Mouse (Mus musculus) embryonic facial prominence, embryonic 11.5 days (tissue): Measurements from ENCODE around the gene Cntfr. TPM values are rescaled to one million over a fixed set of nuclear protein-coding genes. Genes with fewer than 3 reads are reported as not detected.

Source experiments
- ATAC-seq: fragments of 200-750 bp; cut with Nextera tagmentation; replicated peaks from 2 replicates; pipeline ENCODE4 v1.8.0; 2017; ENCODE audit warnings: low read depth; ENCODE audit not compliant: insufficient number of reproducible peaks, low FRiP score, low TSS enrichment
- DNase-seq: peaks from one replicate; pipeline ENCODE4 v3.0.0-alpha.2; 2015; ENCODE audit warnings: low spot score
- H3K27ac ChIP-seq: fragments of 300-500 bp; sonication (generic); replicated peaks from 2 replicates; pipeline ENCODE4 v1.5.1; 2014; ENCODE audit warnings: mild to moderate bottlenecking, low read depth, low read length, control low read depth
- H3K27me3 ChIP-seq: fragments of 300-500 bp; sonication (generic); 2 replicates; pipeline ENCODE4 v1.6.1; 2014; ENCODE audit warnings: mild to moderate bottlenecking, low read length, moderate library complexity, mixed read lengths; ENCODE audit not compliant: control insufficient read depth, insufficient read depth
- H3K36me3 ChIP-seq: fragments of 300-500 bp; sonication (generic); replicated peaks from 2 replicates; pipeline ENCODE4 v1.6.1; 2014; ENCODE audit warnings: low read depth, mild to moderate bottlenecking, low read length, moderate library complexity, mixed read lengths; ENCODE audit not compliant: control insufficient read depth, insufficient read depth
- H3K4me1 ChIP-seq: fragments of 300-500 bp; sonication (generic); 2 replicates; pipeline ENCODE4 v1.6.1; 2014; ENCODE audit warnings: low read length, mixed read lengths; ENCODE audit not compliant: control insufficient read depth, insufficient read depth
- H3K4me2 ChIP-seq: fragments of 300-500 bp; sonication (generic); 2 replicates; pipeline ENCODE4 v1.6.1; 2014; ENCODE audit warnings: low read depth, mild to moderate bottlenecking, control low read depth, low read length, moderate library complexity
- H3K4me3 ChIP-seq: fragments of 300-500 bp; sonication (generic); 2 replicates; pipeline ENCODE4 v1.5.1; 2014; ENCODE audit warnings: low read depth, low read length, control low read depth
- H3K9ac ChIP-seq: fragments of 300-500 bp; sonication (generic); replicated peaks from 2 replicates; pipeline ENCODE4 v1.6.1; 2014; ENCODE audit warnings: mild to moderate bottlenecking, control low read depth, low read length
- H3K9me3 ChIP-seq: fragments of 300-500 bp; sonication (generic); replicated peaks from 2 replicates; pipeline ENCODE4 v1.6.1; 2016; ENCODE audit warnings: mild to moderate bottlenecking, low read length, inconsistent platforms, mixed read lengths; ENCODE audit not compliant: control insufficient read depth
- WGBS: fragments of 180-500 bp; shearing (Covaris S2); extraction: QIAGEN DNeasy Blood & Tissue Kit; methylation state at CpG from one replicate; pipeline ENCODE4 v1.1.7; 2014; 5-methylcytosine and 5-hydroxymethylcytosine counted together
- polyA plus RNA-seq: library from polyadenylated mRNA; unstranded; fragments of >200 nt; fragmentation: Nextera tagmentation; extraction: Ambion mirVana; gene quantifications from 2 replicates; pipeline ENCODE4 v1.2.1, GENCODE M21; 2014

The Cntfr gene
- polyA plus RNA-seq, 1 experiment from 2014 or later, result 8.8 TPM

DNA sequence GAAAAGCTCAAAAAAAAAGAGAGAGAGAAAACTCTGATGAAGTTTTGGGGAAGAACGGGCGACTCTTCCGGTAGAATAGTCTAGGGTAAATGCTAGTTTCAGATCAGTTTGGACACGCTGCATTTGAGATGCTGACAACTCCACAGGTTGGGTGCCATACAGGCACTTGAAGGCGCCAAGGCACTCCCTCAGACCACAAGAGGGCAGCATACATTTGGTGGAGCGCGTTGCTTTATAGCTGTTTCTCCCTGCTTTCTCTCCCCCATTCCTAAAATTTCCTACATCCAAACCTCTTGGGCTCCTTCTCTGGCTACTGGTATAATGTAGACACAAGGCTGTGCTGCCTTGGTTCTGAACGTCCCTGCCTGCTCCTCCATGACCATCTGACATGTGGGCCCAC is 17.4 kb upstream of the Cntfr start:
- H3K9me3 ChIP-seq, result no peaks in the 10 kb centered on the region
- H3K27me3 ChIP-seq, result no peaks in the 10 kb centered on the region
- H3K27ac ChIP-seq, result no peak overlapping the region
- ATAC-seq (no peak), DNase-seq (peak; percentile 86)
- H3K36me3 ChIP-seq, result no peaks in the 10 kb centered on the region
- peak overlapping the region; percentile 79; the same call in 1 of the 2 replicates for H3K4me3 ChIP-seq
- peaks cover 11% of the 10 kb centered on the region; the same call in 1 of the 2 replicates for H3K4me1 ChIP-seq
- WGBS, result 13% methylated on average over 8 of the region's 8 CpGs
- H3K9ac ChIP-seq, result no peak overlapping the region
- no peak overlapping the region; the same call in 1 of the 2 replicates for H3K4me2 ChIP-seq

- DNase-seq, result peak; percentile 89
- Histone ChIP-seq H3K9me3 (no peaks in the 10 kb centered on the region), H3K4me1 (peaks cover 11% of the 10 kb centered on the region; the same call in 1 of the 2 replicates), H3K27ac (peak within 1 kb of the TSS; percentile 23; the same call in 1 of the 2 replicates), H3K27me3 (no peaks in the 10 kb centered on the region), H3K36me3 (no peaks in the 10 kb centered on the region), H3K4me2 (peak within 1 kb of the TSS; percentile 80), H3K4me3 (peak within 1 kb of the TSS; percentile 79), H3K9ac (peak within 1 kb of the TSS; percentile 97)
- ATAC-seq, result peak; percentile 42
- under 1% methylated on average over 61 of the region's 61 CpGs for WGBS
Measured at GRCm38 (mm10) chr4:41713197-41714067, 16.5 kb upstream of the Cntfr start, which contains the start of gene Rpp25l. TSS of gene Rpp25l (minus strand) at chr4:41713534.

- Histone ChIP-seq H3K27ac (peak overlapping the region; percentile 23; the same call in 1 of the 2 replicates), H3K27me3 (no peaks in the 10 kb centered on the region), H3K4me3 (peak overlapping the region; percentile 79), H3K9ac (peak overlapping the region; percentile 97), H3K4me1 (peaks cover 11% of the 10 kb centered on the region; the same call in 1 of the 2 replicates), H3K9me3 (no peaks in the 10 kb centered on the region), H3K4me2 (peak overlapping the region; percentile 80), H3K36me3 (no peaks in the 10 kb centered on the region)
- ATAC-seq, result peak; percentile 6; the same call in 1 of the 2 replicates
- DNase-seq, result no peak
- WGBS, result 49% methylated on average over 31 of the region's 31 CpGs
Measured at GRCm38 (mm10) chr4:41712421-41713196, 15.7 kb upstream of the Cntfr start.

DNA sequence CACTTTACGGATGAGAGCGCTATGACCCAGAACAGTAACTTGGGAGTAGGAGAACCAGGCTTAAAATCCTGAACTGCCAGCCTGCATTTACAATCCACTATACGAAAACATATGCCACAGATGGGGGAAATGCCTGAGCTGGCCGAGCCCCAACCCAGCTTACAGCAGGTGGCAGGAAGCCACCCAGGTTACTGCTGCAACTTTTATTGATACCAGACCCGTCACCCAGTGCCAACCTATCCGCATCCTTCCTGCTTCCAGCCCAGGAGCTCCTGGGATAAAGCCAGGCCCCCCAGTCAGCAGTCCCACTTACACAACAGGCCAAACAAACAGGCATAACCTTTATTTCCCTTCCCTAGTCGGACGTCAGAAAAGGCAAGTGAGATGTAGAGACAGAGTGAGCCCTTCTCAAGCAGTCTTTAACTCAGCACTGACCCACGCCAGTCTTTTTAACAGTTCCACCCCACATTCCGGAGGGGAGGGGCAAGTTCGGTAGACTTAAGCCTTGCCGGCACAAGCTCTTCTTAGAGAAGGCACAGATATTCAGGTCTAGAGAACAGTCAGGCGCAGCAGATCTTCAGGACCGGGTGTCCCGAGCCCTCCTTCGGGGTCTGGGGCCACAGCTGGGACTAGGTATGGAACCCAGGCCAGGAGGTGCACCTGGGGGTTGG is 15.0 kb upstream of the Cntfr start:
- H3K4me3 ChIP-seq, result peak overlapping the region; percentile 79
- WGBS, result 84% methylated on average over 16 of the region's 16 CpGs
- H3K36me3 ChIP-seq, result no peaks in the 10 kb centered on the region
- no peaks in the 10 kb centered on the region for H3K27me3 ChIP-seq
- peaks cover 11% of the 10 kb centered on the region; the same call in 1 of the 2 replicates for H3K4me1 ChIP-seq
- DNase-seq (no peak), ATAC-seq (no peak)
- H3K9me3 ChIP-seq, result no peaks in the 10 kb centered on the region
- peak overlapping the region; percentile 97; the same call in 1 of the 2 replicates for H3K9ac ChIP-seq
- no peak overlapping the region for H3K27ac ChIP-seq
- H3K4me2 ChIP-seq, result peak overlapping the region; percentile 80

DNA sequence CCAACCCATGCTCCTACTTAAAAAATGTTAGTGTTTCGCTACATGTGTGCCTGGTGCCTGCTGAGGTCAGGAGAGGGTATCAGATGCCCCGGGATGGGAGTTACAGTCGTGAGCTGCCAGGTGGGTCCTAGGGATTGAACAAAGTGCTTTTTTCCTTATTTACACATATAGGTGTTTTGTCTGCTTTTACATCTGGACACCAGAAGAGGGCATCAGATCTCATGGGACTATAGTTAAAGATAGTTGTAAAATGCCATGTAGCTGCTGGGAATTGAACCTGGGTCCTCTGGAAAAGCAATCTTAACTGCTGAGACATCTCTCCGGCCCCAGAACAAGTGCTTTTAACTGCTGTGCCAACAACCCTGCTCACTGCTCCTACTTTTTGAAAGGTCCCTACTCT is 13.3 kb upstream of the Cntfr start:
- peaks cover 13% of the 10 kb centered on the region for H3K4me1 ChIP-seq
- H3K36me3 ChIP-seq, result no peaks in the 10 kb centered on the region
- 68% methylated on average over 4 of the region's 4 CpGs for WGBS

DNA sequence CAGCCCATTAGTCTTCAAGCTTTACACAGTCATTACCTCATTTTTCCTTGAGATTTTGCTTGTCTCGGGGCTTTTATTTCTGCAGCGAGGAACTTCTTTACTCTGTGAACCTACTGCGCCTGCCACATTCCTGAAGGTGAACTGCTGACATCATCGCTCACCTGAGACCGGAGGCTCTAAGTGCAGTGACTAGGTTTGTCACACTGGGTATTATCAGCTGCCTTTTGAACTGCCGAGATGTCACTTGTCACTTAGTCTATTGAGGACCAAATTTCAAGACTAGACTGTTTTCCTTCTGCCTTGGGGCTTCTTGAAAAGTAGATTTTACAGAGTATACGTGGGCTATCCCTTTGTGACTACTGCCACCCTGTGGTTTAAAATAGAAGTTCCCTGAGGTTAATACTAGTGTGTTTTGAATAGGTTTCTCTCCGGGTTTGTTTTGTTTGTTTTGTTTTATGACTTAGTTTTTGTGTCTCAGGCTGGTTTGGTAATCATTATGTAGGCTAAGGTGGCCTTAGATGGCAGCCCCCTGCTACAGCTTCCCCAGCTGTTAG is 11.4 kb upstream of the Cntfr start:
- no peak overlapping the region for H3K4me2 ChIP-seq
- WGBS, result 40% methylated on average over 8 of the region's 8 CpGs
- no peak overlapping the region for H3K27ac ChIP-seq
- H3K4me1 ChIP-seq, result peaks cover 15% of the 10 kb centered on the region
- H3K9ac ChIP-seq, result no peak overlapping the region
- no peak overlapping the region for H3K4me3 ChIP-seq
- DNase-seq, result peak; percentile 87
- no peaks in the 10 kb centered on the region for H3K36me3 ChIP-seq
- no peaks in the 10 kb centered on the region for H3K9me3 ChIP-seq
- ATAC-seq, result no peak
- peaks cover 2% of the 10 kb centered on the region; the same call in 1 of the 2 replicates for H3K27me3 ChIP-seq

More for the DNA sequence above, 13.3 kb upstream of the Cntfr start:
- Histone ChIP-seq H3K4me2 (no peak overlapping the region), H3K9me3 (no peaks in the 10 kb centered on the region), H3K27ac (no peak overlapping the region), H3K4me3 (no peak overlapping the region), H3K27me3 (peaks cover 2% of the 10 kb centered on the region; the same call in 1 of the 2 replicates), H3K9ac (no peak overlapping the region)
- no peak for DNase-seq
- ATAC-seq, result no peak

- 3% methylated on average over 13 of the region's 13 CpGs for WGBS
- Histone ChIP-seq H3K27ac (no peak overlapping the region), H3K4me1 (peaks cover 9% of the 10 kb centered on the region)
Measured at GRCm38 (mm10) chr4:41707011-41707535, 10.2 kb upstream of the Cntfr start.

More at GRCm38 (mm10) chr4:41707011-41707535, 10.2 kb upstream of the Cntfr start:
- ATAC-seq, result peak; percentile 58
- no peak overlapping the region for H3K9ac ChIP-seq
- DNase-seq, result peak; percentile 85
- peaks cover 2% of the 10 kb centered on the region; the same call in 1 of the 2 replicates for H3K27me3 ChIP-seq
- no peaks in the 10 kb centered on the region for H3K9me3 ChIP-seq
- H3K36me3 ChIP-seq, result no peaks in the 10 kb centered on the region
- no peak overlapping the region for H3K4me3 ChIP-seq
- H3K4me2 ChIP-seq, result 0 out of 2 replicates have a peak overlapping the region, but pooled peaks have one; percentile 8
